Mouse (Mus musculus): ENCODE results near the gene 9130230L23Rik.

- TF ChIP-seq CTCF (IDR thresholded peaks at IDR 0.05) (no peak), EP300 (IDR thresholded peaks at IDR 0.05) (no peak)
Measured at GRCm38 (mm10) chr5:66036440-66037054, 32.5 kb upstream of the 9130230L23Rik start.
